Mouse (Mus musculus): ENCODE data around the gene Mzf1.

- TF ChIP-seq CTCF (IDR thresholded peaks at IDR 0.05; ENCODE audit: low read depth, low read length) (no peak), POLR2A (IDR thresholded peaks at IDR 0.05; ENCODE audit: insufficient read depth, low read length) (no peak), EP300 (IDR thresholded peaks at IDR 0.05; ENCODE audit: insufficient read depth, low read depth, low read length) (no peak)
Observed at GRCm38 (mm10) chr7:13053961-13054286, 640 bp downstream of the Mzf1 start.

Measured in ES-Bruce4 (cell line).